Mouse (Mus musculus): ENCODE measurements around the gene Rpl12.
A peak's percentile ranks its signal among the peaks of the same experiment; 100 is the strongest.

The Rpl12 gene

GRCm38 (mm10) chr2:32961192-32961995, at the start of gene Rpl12, which contains the start of gene Lrsam1:
Gene Rpl12, plus strand, starts transcription at chr2:32961559.
Gene Lrsam1, minus strand, starts transcription at chr2:32961614.
- peak; percentile 96 for DNase-seq (ENCODE audit: low spot score)

GRCm38 (mm10) chr2:32911639-32912182, 49.6 kb upstream of the Rpl12 start:
- DNase-seq (ENCODE audit: low spot score): no peak

- DNase-seq (ENCODE audit: low spot score): peak; percentile 96
These were observed 49.1 kb upstream of the Rpl12 start for GRCm38 (mm10) chr2:32912210-32912804.

- peak; percentile 48 for DNase-seq (ENCODE audit: low spot score)
These were observed 47.0 kb upstream of the Rpl12 start for GRCm38 (mm10) chr2:32914362-32914761.

- peak; percentile 90 for DNase-seq (ENCODE audit: low spot score)
These were observed 46.5 kb upstream of the Rpl12 start for GRCm38 (mm10) chr2:32914896-32915295.

- DNase-seq (ENCODE audit: low spot score): peak; percentile 51
These were observed 43.8 kb upstream of the Rpl12 start for GRCm38 (mm10) chr2:32917526-32917925.

DNA sequence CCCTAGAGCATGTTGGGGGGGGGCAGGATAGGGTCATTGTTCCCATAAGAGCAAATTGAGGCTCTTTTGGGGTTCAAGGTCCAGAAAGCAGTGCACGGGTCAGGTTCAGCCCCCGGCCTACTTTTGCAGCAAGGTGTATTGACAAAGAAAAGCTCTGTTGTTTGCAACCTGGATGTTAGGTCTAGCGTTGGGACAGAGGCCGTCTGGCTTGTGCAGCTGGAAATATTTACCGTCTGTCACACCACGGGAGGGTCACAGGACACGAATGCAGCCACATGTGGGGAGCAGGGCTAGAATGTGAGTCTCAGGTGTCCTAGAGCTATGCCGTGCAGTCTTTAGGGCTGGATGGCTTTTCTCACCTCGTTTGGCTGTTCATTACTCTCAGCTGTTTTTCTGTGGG, 43.0 kb upstream of the Rpl12 start:
- DNase-seq (ENCODE audit: low spot score): no peak

DNA sequence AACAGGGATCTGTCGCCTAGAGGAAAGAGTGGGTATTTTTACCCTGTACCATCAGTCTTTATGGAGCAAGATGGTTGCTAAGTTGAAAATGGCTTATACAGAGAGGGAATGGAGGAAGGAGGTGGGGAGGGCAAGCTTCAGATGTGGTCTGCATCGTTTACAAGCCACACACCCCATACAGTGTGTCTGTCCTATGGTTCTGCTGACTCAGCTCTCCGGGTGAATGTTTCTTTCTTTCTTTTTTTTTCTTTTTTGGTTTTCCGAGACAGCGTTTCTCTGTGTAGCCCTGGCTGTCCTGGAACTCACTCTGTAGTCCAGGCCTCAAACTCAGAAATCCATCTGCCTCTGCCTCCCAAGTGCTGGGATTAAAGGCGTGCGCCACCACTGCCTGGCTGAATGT, 40.1 kb upstream of the Rpl12 start:
- DNase-seq (ENCODE audit: low spot score): no peak

GRCm38 (mm10) chr2:32921801-32922380, 39.5 kb upstream of the Rpl12 start:
- DNase-seq (ENCODE audit: low spot score): no peak

DNA sequence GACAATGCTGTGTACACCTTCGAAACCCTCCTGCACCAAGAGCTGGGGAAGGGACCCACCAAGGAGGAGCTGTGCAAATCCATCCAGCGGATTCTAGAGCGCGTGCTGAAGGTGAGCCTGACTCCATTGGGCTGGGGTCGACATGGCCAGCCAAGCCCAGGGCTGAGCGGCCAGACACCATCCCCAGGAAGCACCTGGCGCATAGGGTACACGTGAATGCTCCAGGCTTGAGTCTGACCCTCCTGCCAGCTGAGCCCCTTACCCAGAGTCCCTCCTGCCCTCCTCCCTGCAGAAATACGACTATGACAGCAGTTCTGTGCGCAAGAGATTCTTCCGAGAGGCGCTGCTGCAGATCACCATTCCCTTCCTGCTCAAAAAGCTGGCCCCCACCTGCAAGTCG, 38.8 kb upstream of the Rpl12 start:
- no peak for DNase-seq (ENCODE audit: low spot score)

DNA sequence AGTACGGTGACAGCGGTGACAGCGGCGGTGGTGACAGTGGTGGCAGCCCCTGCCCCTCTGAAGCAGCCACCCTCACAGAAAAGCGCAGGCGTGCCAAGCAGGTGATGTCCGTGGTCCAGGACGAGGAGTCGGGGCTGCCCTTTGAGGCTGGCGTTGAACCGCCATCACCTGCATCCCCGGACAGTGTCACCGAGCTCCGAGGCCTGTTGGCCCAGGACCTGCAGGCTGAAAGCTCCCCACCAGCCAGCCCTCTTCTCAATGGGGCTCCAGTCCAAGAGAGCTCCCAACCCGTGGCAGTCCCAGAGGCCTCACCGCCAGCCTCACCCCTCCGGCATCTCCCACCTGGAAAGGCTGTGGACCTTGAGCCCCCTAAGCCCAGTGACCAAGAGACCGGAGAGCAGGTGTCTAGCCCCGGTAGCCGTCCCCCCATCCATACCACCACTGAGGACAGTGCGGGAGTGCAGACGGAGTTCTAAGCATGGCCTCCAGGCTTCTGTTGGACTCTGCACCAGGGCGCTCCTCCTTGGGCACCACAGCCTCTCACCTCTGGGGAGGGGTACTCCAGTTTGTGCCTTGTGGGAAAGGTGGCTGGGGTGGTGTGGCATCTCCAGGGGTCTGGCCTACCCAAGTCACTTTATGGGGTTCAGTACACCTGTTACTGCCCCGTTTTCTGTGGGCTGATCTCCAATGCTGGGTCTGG, 37.7 kb upstream of the Rpl12 start:
- no peak for DNase-seq (ENCODE audit: low spot score)

GRCm38 (mm10) chr2:32924306-32924844, 37.0 kb upstream of the Rpl12 start:
- no peak for DNase-seq (ENCODE audit: low spot score)

GRCm38 (mm10) chr2:32926330-32927075, 34.9 kb upstream of the Rpl12 start:
- DNase-seq (ENCODE audit: low spot score): no peak

GRCm38 (mm10) chr2:32927624-32928234, 33.6 kb upstream of the Rpl12 start:
- DNase-seq (ENCODE audit: low spot score): peak; percentile 85

- peak; percentile 90 for DNase-seq (ENCODE audit: low spot score)
These were observed 33.0 kb upstream of the Rpl12 start for GRCm38 (mm10) chr2:32928235-32928946.

GRCm38 (mm10) chr2:32928947-32929829, 32.2 kb upstream of the Rpl12 start:
- peak; percentile 39 for DNase-seq (ENCODE audit: low spot score)

GRCm38 (mm10) chr2:32931730-32932129, 29.6 kb upstream of the Rpl12 start:
- no peak for DNase-seq (ENCODE audit: low spot score)

GRCm38 (mm10) chr2:32938741-32939140, 22.6 kb upstream of the Rpl12 start:
- DNase-seq (ENCODE audit: low spot score): no peak

DNA sequence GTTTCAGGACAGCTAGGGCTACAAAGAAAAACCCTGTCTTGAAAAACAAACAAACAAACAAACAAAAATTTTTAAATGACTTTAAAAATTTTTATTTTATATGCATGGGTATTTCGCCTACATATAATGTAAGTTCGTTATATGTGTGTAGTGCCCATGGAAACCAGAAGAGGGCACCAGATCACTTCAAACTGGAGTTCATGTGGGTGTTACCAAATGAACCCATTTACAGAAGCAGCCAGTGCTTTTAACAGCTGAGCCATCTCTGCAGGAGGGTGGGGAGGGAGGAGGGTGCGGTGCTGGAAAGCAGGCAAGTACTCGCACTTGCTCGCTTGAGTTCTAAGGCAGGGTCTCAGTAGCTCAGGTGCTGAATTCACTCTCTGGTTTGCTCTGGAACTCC, 21.9 kb upstream of the Rpl12 start:
- no peak for DNase-seq (ENCODE audit: low spot score)

Measured in adipocyte (in vitro differentiated cells).